Mouse (Mus musculus): ENCODE results near the gene Abtb1.

DNA sequence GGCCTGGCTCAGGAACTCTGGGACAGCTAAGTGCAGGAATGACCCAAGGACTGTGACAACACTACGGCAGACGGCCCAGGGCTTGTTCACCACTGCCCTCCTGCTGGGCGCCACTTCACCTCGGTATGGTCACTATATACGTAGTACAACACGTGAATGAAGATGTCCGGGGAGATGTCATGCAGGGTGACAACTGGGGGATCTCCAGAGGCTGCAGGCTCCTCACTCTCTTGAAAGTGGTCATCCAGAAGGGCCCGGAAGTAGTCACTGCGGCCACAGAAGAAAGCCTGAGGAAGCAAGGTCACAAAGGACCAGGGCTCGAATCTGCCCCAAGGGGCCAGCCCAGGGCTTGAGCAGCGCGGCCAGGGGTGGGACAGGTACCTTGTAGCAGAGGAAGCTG is 3.8 kb downstream of the Abtb1 start:
- TF ChIP-seq CTCF (IDR thresholded peaks at IDR 0.05; ENCODE audit: low read depth) (no peak), EP300 (IDR thresholded peaks at IDR 0.05; ENCODE audit: low read depth) (no peak)
